Mouse (Mus musculus) urinary bladder, postnatal 0 days (tissue): ENCODE measurements around the gene Ahcyl2. TPM values are rescaled to one million over a fixed set of nuclear protein-coding genes. Genes with fewer than 3 reads are reported as not detected.

Source experiments
- polyA plus RNA-seq: library from polyadenylated mRNA; unstranded; fragments of >200 nt; fragmentation: Nextera tagmentation; extraction: Ambion mirVana; gene quantifications from 2 replicates; pipeline ENCODE4 v1.2.1, GENCODE M21; 2015

Ahcyl2 gene
- 20.2 and 21.2 TPM in 2 replicates for polyA plus RNA-seq

GRCm38 (mm10) chr6:29767813-29768660 is at the start of gene Ahcyl2:
Gene Ahcyl2, plus strand, starts transcription at chr6:29768011.

DNA sequence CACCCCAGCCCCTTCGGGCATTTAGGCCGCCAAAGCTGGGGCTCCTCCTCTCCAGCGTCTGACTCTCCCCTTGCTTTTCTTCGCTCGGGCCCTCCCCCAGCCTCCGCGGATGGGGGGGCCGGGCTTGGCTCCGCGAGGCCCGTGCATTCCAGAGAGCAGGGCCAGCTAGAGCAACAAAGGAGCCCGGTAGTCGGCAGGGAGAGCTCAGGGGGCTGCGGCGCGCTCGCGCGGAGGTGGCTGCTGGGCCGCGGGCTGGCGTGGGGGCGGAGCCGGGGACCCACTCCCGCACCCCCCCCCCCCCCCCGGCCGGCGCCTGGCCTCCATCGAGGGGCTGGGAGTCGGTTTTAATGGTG is 32.5 kb upstream of the Ahcyl2 start, which contains the start of gene Smo:
Gene Smo, plus strand, starts transcription at position 168 of the 353 bp plus-strand sequence.

GRCm38 (mm10) chr6:29916530-29917382 is 148.9 kb downstream of the Ahcyl2 start, which contains the start of gene Strip2:
Gene Strip2, plus strand, starts transcription at chr6:29917012.

Other genes with a start within 250 kb of the Ahcyl2 start
- gene Irf5, start 241.4 kb upstream of the Ahcyl2 start, polyA plus RNA-seq = 5.6 and 14.5 TPM in 2 replicates
- 41.6 and 45.6 TPM in 2 replicates for gene Tnpo3, start 158.1 kb upstream of the Ahcyl2 start, polyA plus RNA-seq
- gene Tspan33, start 73.8 kb upstream of the Ahcyl2 start, polyA plus RNA-seq = 2.2 and 2.7 TPM in 2 replicates
- gene Smo, start 32.5 kb upstream of the Ahcyl2 start, polyA plus RNA-seq = 17.7 and 19.3 TPM in 2 replicates
- gene Strip2, start 149.0 kb downstream of the Ahcyl2 start, polyA plus RNA-seq = 0.36 and 0.37 TPM in 2 replicates